Mouse (Mus musculus): ENCODE measurements around the gene Efcab6.

DNA sequence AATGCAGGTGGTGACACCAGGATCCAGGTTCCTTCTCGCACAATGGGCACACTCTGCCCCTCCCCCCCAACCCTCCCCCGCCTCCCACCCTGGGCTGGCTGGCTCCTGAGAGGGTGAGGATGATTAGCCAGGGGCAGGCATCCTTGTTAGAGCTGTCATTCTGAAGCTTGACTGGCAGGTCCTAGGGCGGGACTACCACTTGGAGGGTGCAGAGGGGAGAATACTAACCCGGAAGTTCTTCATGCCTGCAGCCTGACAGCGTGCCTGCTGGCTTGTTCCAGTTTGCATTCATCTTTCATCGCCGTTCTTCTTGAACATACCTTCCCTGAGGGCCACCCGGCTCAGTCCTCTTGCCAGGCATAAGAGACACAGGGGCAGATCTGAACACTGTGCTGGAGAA lies 218.6 kb downstream of the Efcab6 start:
- TF ChIP-seq GATA1 (IDR thresholded peaks at IDR 0.05; ENCODE audit: borderline replicate concordance, low read length) (no peak), FLI1 (IDR thresholded peaks at IDR 0.05; ENCODE audit: low read length) (no peak)

Data from megakaryocyte, embryonic 14.5 days (primary cell).